Mouse (Mus musculus) gonadal fat pad, adult 2 months (tissue): ENCODE measurements around the gene Fam131c. TPM values are rescaled to one million over a fixed set of nuclear protein-coding genes. Genes with fewer than 3 reads are reported as not detected.

Experiments used
- DNase-seq: peaks from one replicate; pipeline ENCODE4 v3.0.0-alpha.2; 2012; ENCODE audit warnings: low read depth
- polyA plus RNA-seq: library from polyadenylated mRNA; depleted of rRNA; stranded (reverse); fragments of >200 nt; gene quantifications from 2 replicates; pipeline ENCODE4 v1.2.3, GENCODE M21; 2012

Gene Fam131c
- polyA plus RNA-seq, 1 experiment = 1.2 TPM

DNA sequence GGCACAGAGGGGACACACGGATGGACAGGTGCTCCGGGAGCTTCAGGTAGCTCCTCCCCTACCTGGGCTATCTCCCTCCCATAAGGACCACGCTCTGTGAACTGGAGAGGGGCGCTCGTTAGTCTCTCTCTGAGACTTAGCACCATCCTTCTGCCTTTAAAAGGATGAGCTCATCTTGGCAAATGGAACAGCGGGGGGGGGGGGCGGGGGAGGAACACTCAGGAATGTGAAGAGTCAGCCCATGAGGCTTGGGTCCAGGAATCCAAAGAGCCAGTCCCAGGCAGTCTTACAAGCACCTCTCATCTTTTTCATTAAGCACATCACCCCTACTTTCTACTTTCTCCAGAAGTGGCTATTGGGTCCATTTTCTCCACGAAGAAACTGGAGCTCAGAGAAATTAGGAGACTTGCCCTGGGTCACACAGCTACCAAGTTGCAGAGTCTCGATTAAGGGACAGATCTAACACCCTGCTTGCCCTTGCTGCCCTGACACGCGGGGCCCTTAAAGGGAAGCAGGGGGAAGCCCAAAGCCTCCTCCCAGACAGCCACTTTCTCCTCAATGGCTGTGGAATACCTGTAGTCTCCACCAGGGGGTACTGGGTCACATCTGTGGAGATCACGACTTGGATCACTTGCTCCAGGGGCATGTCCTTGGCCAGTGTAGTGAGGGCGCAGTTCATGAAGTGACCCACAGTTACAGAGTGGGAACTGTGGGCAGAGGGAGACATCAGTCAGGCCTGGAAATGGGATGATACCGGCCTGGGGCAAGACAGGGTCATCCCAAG is 38.7 kb downstream of the Fam131c start:
- no peak for DNase-seq

DNA sequence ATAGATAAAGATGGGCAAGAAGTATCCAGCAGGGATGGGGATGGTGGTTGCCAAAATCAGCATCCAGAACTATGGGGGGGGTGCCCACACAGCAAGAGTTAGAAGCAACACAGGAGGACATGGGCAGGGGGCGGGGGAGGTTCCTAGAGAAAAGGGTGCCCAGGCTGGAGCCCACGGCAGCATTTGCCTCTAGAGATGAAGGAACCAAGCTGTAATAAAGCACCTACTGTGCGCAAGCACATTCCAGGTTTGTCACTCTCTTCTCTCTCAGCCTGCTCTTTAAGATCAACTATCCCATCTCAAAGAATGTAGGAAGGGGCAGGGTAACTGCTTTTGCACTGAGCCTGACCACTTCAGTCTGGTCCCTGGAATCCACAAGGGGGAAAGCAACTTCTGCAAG is 40.6 kb downstream of the Fam131c start:
- no peak for DNase-seq

DNA sequence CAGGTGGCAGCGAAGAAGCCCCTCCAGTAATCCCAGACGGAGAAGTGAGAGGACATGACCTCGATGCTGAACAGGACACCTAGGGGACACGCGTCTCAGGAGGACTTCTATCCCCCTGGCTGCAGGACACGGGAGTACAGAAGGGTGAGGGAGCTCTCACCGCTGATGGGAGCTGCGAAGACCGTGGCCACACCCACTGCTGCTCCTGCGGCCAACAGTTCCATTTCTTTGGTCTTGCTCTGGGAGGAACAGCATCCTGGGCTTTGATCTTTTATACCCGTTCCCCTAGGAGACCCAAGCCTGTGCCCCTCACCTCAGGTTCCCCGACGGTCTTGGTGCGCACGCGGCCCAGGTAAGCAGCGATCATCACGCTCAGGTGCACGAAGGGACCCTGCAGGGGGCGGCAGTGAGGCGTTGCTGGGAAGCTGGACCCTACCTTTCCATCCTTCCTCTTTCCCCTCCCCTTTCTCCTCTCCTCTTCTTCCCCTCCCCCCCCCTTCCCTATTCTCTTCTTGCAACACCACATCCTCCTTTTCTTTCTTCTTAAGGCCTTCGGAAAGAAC is 43.5 kb downstream of the Fam131c start:
- no peak for DNase-seq

DNA sequence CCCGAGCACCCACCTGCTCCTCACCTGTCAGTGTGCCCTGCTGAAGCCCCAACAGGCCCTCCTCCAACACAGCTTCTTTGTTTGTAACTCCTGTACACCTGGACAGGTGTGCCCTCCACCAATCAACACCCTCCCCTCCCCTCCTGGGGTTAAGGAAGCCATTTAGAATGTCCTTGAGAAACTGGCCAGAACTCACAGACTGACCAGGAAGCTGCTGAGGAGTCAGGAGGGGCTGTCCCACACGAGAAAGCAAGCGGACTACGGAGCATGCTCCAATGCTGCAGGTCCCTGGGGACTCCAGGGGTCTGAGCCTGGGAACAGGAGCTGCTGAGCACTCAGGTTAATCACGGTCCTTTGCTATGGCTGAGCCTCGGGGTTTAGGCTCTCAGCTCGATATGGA is 47.9 kb downstream of the Fam131c start, which contains the start of gene Clcnkb:
TSS of gene Clcnkb (minus strand) at position 91 of the 400 bp plus-strand sequence.
- DNase-seq = no peak

DNA sequence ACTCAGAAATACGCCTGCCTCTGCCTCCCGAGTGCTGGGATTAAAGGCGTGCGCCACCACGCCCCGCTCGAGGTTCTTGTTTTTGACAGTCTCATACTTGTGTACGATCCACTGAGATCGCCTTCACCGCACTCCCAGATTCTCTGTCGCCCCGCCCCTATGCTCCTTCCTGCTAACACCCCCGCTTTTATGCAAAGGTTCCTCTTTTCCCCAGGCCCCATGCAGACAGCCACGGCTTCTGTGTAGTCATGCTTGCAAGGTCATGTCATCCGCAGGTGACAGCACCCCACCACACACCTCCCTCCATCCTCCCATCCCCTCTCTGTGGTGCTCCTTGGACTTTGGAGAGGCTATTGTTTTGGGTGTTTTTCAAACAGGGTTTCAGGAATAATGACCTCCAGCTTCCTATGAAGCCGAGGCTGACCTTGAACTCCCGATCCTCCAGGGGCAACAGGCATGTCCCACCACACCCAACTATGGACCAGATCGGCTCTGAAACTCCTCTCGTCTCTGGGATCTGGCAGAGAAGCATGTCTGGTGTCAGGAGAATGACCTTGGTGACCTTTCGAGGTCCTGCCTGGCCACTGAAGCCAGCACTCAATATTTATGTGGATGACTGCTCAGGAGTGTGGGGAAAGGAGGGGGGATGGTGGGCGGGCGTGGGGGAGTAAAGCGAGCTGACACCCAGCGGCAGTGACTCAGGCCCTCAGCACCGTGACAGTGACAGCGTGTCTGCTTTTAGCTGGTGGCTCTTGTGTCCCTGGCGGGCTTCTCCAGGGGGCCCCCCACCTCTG is 51.6 kb downstream of the Fam131c start:
- DNase-seq = no peak

DNA sequence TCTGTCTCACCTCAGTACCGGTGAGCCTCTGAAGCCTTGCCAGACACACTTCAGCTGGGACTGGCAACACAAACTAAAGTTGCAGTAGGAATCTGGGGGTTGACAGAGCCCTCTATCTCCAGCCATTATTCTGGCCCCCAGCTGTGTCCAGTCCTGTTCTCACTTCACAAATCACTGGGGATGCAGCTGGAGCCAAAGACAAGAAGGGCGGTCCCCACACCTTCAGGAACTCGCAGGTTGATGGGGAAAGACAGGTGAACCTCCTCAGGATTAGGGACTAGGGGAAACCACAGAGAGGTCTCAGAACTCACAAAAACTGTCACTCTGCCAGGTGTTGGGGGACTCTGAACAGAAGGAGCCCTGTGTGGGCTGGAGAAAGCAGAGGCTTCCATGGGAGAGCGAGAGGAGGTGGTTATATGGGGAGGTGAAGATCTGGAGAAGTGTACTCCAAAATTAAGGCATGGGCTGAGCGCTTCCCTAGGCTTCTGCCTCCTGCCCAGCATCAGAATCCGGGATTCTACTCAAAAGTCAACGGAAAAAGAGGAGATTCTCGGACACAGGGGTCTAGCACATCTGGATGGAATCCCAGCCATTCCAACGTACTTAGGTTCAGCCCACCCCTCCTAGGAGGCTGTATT is 52.3 kb downstream of the Fam131c start, which contains the start of gene Hspb7:
TSS of gene Hspb7 (plus strand) at position 588 of the 638 bp plus-strand sequence.
- no peak for DNase-seq

DNA sequence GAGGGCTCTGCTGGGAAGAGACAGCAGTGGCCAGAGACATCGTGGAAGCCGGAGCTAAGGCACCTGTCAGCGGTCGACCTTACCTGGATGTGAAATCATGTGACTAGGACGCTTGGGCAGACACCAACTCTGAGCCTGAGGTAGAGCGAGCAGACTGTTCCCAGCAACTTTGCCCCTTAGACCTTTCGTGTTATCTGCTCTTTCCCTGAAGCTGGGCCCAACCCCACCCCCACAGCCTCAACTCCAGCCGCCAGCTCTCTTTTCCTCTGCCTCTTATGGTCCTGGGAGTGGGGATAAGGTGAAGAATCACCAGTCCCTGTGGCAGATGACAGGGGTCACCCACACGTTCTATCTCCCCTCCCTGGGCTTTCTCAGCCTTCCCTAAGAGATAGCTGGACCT is 52.9 kb downstream of the Fam131c start:
- DNase-seq = no peak

DNA sequence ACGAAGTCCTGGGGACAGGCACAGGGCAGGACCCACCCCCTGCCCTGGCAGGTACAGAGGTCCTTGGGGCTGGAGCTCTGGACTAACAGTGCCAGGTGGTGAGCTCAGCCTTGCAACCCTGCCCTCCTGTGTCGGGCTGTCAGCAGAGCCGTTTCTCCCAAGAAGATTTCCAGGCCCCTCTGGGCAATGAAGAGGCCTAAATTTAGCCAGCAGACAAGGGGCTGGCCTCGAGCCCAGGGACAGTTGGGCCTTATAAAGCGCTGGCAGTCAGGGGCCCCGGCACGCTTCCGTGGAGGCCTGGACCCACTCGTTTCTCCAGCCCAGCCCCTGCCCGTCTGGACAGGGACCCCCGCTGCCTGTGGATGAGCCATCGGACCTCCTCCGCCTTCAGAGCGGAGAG is 53.4 kb downstream of the Fam131c start:
- DNase-seq = no peak

DNA sequence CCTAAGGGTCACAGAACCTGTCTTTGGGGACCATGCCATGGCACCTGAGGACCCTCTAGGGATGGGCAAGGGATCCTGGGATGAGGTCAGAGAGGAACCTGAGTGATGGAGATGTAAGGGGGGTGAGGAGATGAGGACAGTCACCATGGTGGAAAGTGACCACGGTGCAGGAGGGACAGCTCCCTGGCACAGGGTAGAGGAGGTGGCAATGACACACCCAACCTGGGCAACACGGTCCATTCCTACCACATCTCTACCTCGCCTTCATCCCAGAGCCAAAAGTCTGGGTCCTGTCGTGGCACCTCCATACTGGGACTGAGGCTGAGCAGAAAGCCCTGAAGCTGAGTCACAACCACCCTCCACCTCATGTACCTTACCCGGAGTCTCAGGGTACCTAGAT is 54.8 kb downstream of the Fam131c start:
- no peak for DNase-seq

DNA sequence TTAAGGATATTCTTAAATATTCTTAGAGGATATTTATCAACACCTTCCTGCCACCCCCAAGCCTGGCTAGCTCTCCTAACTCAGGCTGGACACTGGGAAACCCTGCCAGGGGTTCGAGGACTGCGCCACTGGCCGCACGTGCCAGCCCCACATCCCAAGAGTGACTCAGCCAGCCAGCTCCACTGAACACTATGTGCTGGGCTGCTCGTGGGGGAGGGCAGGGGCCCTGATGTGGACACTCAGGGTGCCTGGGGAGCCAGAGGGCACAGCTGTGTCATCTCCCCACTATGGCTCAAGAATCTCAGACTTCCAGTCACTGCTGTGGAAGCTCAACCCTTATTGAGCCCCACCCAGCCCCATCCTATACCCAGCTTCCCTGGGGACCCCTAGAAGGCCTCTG is 55.3 kb downstream of the Fam131c start:
- no peak for DNase-seq

DNA sequence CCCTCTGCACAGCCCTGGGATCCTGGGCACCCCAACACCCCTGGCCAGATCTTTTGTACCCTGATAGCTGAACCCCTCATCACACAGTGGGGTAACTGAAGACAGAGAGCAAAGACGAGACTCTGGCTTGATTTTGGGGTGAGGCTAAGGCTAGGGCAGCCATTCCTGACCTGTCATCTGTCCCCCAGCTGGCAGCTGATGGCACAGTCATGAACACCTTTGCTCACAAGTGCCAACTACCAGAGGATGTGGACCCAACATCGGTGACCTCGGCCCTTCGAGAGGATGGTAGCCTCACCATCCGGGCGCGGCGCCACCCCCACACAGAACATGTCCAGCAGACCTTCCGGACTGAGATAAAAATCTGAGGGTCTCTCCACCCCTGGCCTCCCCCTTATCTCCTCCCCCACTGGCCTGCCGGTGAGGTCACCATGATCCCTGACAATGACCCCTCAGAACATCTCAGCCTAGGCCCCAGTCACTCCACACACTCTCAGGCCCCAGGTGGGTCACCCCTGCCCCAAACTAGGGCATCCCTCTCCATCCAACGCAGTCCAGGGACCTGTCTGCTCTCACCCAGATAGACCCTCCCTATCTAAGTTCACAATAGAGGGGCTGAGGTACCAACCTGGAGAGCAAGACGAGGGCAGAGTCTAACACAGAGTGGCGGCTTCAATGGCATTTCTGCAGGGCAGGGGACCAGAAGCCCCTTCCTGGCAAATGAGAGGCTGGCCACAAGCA is 55.8 kb downstream of the Fam131c start:
- no peak for DNase-seq

DNA sequence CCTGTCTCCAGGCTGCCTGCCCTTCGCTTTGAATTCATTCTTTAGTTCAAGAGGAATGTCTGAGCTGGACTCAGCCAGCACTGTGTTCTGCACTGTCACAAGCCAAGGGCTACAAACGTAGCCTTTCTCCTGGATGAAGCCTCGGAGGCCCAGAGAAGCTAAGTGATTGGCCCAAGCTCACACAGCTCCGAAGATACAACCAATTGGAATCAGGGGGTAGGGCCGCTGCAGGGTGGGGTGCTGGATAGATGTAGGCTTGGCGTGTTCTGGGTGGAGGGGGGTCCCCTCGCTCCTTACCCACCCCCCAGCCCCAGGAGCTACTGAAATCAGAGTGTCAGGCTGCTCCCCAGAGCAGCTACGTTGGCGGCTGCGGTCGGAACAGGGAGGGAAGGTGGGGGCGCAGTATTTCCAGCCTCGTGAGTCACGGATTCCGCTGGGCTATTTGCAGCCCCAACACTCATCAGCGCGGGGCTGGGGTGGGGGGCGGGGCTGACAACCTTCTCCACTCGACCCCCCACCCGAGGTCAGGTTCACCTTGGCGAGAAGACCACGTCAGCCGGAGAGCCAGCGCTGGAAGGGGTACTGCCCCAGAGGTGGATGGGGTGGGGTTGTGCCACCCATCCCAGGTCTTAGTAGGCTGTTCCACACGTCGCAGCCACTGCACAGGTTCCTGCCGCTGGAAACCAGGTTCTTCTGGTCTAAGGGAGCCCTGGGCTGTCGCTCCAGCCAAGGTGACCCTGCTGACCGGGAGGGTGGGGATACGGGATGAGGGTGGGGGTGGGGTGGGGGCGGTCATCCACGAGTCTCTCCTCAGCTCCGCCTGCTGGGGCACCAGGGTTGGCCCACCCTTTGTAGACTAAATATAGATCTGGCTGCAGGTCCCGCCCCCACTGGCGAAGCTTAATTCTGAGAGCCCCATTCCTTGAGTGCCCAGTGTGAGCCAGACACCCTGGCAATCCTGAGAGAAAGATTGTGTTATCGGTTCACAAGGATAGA is 57.8 kb downstream of the Fam131c start:
- DNase-seq = no peak

DNA sequence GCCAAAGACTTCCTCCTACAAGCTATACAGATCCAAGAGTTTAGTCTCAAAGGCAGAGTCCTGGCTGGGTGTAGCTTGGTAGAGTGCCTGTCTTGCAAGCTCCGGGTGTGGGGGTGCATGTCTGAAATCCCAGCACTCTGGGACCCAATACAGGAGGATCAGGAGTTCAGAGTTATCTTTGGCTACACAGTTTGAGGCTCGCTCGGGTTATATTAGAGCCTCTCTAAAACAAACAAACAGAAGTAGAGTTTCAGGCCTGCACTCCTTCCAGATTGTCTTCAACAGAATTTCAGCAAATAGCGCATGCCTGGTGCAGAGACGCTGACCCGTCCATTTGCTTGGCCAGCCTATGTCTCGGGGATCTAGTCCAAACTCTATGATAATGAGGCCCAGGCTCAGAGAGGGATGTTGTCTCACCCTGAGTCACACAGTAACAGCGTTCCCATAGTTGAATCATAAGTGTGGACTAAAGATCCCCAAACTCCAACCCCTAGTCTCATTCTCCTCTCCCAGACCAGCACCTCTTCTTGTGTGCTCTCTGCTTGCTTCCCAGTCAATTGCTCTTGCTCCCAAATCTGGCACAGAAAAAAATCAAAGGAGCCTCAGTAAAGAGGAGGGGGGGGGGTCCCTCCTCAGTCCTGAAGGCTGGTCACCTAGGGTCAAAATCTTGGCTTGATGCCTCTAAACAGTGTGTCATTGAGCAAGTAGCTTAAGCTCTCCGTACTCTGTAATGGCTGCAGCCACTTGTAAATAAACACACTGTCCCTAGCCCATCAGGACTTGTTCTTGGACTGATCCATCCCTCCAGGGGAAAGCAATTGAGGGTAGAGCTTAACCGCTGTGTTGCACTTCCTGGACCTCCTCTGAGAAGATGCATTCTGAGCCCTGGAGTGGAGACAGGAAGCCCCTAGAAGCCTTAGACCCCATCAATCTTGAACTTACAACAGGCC is 59.1 kb downstream of the Fam131c start:
- DNase-seq = no peak

DNA sequence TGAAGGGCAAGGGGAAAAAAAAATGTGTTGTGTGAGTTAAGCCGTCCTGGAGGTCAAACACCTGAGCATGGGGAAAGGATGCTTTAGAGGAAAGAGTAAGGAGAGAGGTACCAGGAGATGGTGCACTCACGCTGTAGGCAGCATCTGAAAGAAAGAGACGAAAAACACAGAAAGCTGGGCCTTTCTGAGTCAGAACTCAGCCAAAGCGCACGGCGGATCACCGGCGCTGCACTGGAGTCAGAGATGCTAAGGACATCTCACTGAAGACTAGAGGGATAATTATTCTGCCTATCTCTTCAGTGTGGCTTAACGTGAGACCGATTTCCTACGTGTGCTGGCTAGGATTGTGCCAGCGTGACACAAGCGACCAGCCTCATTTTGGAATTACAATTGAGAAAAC is 59.9 kb downstream of the Fam131c start:
- DNase-seq = no peak

DNA sequence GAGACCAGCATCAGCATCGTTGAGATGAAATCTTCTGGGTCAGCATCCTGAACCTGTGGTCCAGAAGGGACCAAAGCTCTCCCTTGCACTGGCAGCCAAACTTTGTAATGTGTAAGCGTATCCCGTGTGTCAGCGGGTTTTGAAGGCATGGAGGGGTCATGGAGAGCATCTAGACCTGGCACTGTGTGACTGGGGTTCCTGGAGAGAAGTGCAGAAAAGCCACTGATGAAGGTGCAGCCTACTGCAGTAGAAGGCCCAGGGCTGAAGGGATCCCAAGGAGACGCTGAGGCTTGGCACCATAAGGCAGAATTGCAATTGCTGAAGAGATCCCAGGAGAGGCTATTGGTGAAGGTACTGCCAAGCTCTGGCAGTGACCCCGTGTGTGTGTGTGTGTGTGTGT is 61.4 kb downstream of the Fam131c start:
- DNase-seq = no peak

DNA sequence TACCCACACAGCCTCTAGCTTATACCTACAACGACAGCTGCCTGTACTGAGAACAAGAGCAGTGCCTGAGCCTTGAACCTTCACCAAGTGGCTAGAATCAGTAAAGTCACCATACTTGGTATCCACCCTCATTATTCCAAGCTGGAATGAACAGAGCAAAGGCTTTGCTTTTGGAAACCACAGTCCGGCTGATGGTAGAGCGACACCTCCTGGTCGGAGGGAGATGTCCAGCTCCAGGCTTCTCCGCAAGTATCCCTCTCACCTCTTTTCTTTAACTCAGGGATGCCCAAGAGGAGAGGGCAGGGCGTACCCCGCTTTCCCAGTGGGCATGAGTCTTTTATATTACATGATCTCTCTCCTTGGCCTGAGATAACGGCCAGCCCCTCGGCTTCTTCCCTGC is 61.8 kb downstream of the Fam131c start:
- no peak for DNase-seq

DNA sequence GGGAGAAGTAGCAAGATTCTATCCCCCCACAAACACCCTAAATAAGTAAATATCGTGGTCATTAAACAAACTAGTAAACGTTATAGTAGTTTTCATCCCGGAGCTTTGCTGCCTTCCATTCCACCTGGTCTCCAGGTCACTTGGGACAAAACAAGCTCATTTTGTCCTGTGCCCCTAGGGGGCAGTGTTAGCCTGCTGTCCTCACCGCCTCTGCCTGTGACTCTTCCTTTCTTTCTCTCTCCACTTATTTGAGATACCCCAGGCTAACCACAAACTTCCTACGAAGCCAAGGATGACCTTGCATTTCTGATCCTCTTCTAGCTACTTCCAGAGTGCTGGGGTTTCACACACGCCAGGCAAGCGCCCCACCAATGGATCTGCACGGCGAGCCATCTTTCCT is 63.0 kb downstream of the Fam131c start:
- no peak for DNase-seq

DNA sequence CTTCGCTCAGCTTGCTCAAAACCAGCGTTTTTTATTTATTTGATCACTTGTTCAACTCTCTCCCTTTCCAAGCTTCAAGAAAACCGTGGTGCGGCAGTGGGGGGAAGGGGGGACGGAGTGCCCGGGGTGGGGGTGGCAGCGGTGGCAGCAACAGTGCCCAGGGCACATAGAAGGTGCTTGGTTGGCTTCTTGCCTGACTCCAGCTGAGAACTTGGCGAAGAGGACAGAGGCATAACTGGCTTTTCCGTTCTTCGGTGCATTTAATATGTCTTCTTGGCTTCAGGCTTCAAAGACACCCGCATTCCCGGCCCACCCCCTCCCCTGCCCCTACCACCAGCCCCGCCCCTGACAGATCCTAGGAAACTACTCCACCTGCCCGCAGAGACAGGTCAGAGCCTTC is 64.6 kb downstream of the Fam131c start:
- no peak for DNase-seq

DNA sequence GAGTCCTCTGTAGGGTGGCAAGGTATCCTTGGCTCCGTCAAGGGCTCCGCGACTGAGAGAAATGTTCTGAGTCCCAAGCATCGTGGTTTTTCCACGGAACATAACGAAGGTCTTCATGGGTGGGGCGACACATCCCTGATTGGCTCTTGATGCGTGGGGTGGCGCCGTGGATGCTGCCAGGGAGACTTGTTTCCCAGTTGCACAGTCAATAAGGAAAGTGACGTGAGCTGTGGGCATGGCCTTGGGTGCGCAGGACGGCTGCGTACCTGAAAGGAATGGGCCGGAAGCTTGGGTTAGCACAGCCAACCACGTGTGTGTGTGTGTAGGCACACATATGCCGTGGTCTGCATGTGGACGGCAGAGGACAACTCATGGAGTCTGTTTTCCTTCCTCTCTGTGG is 65.2 kb downstream of the Fam131c start:
- DNase-seq = no peak
